Mouse (Mus musculus) MEL-GATA-1-ER (cell line): ENCODE data around the gene Tcam1.

ENCODE experiments used
- DNase-seq: peaks from one replicate; pipeline ENCODE4 v3.0.0-alpha.2; 2012; ENCODE audit warnings: low read depth; ENCODE audit errors: extremely low read depth

The Tcam1 gene

GRCm38 (mm10) chr11:106273311-106273684, 3.2 kb upstream of the Tcam1 start:
- DNase-seq = no peak

DNA sequence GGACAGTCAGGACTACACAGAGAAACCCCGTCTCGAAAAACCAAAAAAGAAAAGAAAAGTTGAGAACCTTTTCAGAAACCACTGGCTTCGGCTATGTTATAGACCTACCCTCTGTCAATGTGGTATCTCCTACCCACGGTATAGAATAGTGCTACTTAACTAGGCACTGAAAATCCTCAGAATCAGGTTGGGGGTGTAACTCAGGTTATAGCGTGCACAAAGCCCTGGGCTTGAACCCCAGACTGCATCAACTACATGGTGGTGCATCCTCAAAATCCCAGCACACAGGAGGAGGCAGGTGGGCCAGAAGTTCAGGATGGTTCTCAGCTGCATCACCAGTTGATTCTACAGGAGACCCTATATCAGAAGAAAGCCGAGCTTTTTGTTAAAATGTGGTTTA, 2.7 kb upstream of the Tcam1 start:
- no peak for DNase-seq

- no peak for DNase-seq
Observed at GRCm38 (mm10) chr11:106274374-106274773, 2.1 kb upstream of the Tcam1 start.

- no peak for DNase-seq
Observed at GRCm38 (mm10) chr11:106274971-106275411, 1.5 kb upstream of the Tcam1 start.

- no peak for DNase-seq
Observed at GRCm38 (mm10) chr11:106282452-106282851, 6.0 kb downstream of the Tcam1 start.

GRCm38 (mm10) chr11:106283371-106283770, 6.9 kb downstream of the Tcam1 start:
- no peak for DNase-seq

- DNase-seq = no peak
Observed at GRCm38 (mm10) chr11:106284126-106284525, 7.7 kb downstream of the Tcam1 start.

GRCm38 (mm10) chr11:106286206-106286605, 9.7 kb downstream of the Tcam1 start:
- DNase-seq = no peak

DNA sequence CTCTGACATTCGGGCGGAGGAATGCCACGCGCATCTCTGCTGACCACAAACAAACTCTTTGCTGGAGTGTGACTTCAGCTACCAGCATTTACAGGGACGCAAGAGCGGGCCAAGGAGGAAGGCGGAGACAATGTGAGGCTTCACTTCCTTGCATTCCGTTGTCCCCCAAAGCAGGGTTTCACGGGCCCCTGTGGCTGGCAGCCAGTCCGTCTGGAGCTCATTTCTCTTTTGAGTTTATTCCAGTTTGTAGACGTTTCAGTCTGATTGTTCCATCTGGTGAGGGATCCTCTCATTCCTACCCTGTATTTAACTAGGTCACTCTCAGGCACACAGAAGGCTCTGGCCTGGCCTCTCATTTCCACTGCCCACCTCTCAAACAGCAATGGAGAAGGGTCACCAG, 10.5 kb downstream of the Tcam1 start:
- DNase-seq = no peak

DNA sequence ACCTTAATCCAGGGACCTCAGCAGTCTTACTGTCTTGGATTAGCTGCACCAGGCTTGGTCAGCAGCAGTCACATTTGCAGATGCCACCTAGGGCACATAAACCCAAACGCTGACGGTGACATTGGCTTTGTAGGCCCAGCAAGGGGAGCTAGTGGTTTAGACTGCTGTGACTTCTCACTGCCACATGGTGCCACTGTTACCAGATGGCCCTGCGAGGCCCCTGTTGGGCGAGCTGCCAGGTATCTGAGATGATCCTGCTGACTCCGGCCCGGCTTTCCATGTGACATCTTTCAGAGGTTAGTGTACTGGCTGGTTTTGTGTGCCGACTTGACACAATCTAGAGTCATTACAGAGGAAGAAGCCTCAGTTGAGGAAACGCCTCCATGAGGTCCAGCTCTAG, 12.9 kb downstream of the Tcam1 start:
- DNase-seq = no peak

DNA sequence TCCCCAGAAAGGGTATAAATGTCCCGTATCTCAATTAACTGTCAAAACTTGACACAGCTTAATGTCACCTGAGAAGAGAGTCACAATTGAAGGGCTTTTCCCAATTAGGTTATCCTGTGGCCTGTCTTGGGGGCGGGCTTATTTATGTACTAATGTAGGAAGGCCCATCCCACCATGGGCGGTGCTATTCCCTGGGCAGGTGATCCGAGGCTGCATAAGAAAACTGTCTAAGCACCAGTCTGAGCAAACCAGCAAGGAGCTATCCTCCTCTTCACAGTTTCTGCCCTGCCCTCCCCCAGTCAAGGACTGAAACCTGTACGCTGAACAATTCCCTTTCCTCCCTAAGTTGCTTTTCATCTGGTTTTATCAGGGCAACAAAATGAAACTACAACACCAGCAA, 13.9 kb downstream of the Tcam1 start:
- DNase-seq = no peak

DNA sequence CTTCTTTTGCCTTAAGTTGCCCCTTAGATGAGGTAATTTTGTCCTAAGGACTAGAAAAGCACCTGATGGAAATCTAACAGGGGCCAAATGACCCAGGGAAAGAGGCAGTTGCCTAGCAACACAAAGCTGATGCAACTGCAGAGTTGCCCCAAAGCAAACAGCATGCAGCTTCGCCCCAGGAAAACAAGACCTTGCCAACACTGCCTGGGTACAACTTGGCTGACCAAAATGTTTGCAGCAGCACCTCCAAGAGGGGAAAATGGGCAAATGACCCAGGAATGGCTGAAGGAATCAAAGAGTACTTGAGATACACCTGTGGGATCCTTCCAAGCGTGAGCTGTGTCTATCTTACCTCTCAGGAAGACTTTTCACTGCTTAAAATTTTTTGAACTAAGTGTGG, 15.4 kb downstream of the Tcam1 start:
- no peak for DNase-seq

DNA sequence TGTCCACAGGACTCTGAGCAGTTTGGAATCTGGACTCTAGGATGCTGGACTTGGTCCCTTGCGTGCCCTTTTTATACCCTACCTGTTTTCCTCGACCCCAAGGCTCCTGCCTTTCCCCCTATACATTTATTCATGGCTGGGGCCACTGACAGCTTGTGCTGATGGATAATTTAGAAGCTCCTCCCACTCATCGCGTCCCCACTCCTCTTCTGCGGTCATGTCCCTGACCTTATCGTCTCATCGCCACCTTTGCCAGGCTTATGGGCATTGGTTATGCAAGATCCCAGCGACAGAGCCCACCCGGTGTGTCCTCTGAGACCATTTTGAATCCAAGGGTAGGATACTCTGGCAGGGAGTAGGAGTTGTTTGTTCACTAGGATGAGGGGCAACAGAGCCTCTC, 25.3 kb downstream of the Tcam1 start, which contains the start of gene Gh:
Gene Gh (minus strand): TSS at position 101 of the 400 bp plus-strand sequence.
- DNase-seq = no peak

GRCm38 (mm10) chr11:106302634-106303033, 26.2 kb downstream of the Tcam1 start:
- peak; percentile 60 for DNase-seq

- no peak for DNase-seq
Observed at GRCm38 (mm10) chr11:106305348-106306064, 29.0 kb downstream of the Tcam1 start.

GRCm38 (mm10) chr11:106306065-106306385, 29.6 kb downstream of the Tcam1 start:
- DNase-seq = no peak

- no peak for DNase-seq
Observed at GRCm38 (mm10) chr11:106306758-106307157, 30.3 kb downstream of the Tcam1 start.

GRCm38 (mm10) chr11:106307432-106307831, 31.0 kb downstream of the Tcam1 start:
- DNase-seq = no peak

GRCm38 (mm10) chr11:106308162-106308561, 31.7 kb downstream of the Tcam1 start:
- DNase-seq = no peak

GRCm38 (mm10) chr11:106310123-106310522, 33.7 kb downstream of the Tcam1 start:
- no peak for DNase-seq

GRCm38 (mm10) chr11:106313533-106313932, 37.1 kb downstream of the Tcam1 start:
- no peak for DNase-seq

DNA sequence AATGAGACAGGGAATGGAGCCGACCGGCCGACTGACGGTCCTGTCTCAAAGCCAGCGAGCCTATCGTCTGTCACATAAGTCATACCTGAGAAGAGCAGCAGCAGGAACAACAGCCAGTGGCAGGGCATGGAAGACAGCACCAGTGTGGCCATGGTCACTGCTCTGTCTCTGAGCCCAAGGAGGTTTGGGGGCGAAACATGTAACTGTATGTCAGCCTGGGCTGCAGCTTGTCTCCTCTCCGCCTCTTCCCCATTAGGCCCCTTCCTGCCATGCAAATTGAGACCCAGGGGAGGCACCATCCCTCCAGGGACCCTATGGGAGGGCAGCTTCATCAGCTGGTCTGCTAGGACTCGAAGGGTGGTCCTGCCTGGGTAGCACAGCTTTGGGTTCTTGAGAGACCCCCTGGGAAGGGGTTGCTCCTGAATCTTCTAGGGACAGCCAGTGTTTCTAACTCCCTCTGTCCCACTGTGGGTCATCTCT, 37.9 kb downstream of the Tcam1 start, which contains the start of gene Cd79b:
Gene Cd79b (minus strand): TSS at position 430 of the 480 bp plus-strand sequence.
- DNase-seq = no peak

- DNase-seq = no peak
Observed at GRCm38 (mm10) chr11:106316416-106316815, 39.9 kb downstream of the Tcam1 start.
